Mouse (Mus musculus): ENCODE measurements at regions not wholly inside any gene's neighbourhood (a gene's known extent, or its start where the extent isn't known, plus 50 kb on each side); places are given as distances from the start of the nearest gene placed in this dataset.

GRCm38 (mm10) chr8:64461136-64461535 is 231.7 kb downstream of the Cpe start:
- no peak for TF ChIP-seq CTCF (conservative IDR thresholded peaks at IDR 0.05; ENCODE audit: insufficient read depth, insufficient read length, low read depth, low read length)
- no peak for TF ChIP-seq POLR2A (IDR thresholded peaks at IDR 0.05; ENCODE audit: low read depth, low read length)
